Mouse (Mus musculus): ENCODE measurements around the gene Pkig. TPM values are rescaled to one million over a fixed set of nuclear protein-coding genes. Genes with fewer than 3 reads are reported as not detected.

The Pkig gene
- polyA plus RNA-seq, 1 experiment from 2014 or later = 174 TPM

DNA sequence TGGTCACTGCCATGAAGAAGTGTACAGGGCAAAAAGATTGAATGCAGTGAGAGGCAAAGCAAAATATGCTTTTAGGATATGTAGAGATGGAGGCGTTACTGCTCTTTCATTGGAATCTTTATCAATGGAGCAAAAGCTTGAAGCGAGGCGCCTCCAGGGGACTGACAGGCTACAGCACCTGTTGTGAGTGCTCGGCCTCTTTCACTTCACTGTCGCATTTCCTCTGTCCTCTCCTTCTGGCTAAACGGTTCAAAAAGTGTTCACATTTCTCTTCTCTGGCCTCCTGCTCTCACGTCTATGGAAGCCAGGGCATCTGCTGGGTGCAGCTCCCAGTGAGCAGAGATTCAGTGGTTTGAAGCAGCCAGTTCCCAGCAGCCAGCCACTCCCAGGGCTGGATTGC is 44.2 kb downstream of the Pkig start:
- WGBS = 77% methylated on average over 7 of the region's 7 CpGs
- ATAC-seq (replicated peaks; ENCODE audit: low FRiP score) = no peak

DNA sequence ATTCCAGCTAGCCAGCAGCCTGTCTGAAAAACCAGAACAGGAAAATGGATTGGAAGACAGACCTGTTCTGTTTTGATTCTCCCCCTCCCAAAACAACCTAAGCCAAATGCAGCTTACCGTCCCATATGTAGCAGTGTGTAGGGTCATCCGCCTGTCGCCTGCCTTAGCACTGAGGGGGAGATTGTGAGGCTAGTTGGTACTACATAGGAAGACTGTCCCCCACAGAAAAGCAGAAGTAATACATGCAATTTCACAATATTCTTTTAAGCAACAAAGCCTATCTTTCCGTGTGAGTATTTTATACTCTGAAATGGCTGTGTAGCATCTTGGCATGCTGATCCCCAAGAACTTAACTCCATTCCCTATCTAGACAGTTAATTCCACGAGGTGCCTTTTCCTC is 44.7 kb downstream of the Pkig start:
- Histone ChIP-seq H3K27ac (0 out of 2 replicates have a peak overlapping the region, but pooled peaks have one; percentile 22), H3K27me3 (no peaks in the 10 kb centered on the region), H3K9me3 (replicated peaks) (no peaks in the 10 kb centered on the region), H3K4me2 (no peak overlapping the region), H3K9ac (no peak overlapping the region), H3K36me3 (peaks cover 13% of the 10 kb centered on the region; the same call in 1 of the 2 replicates), H3K4me1 (peaks cover 26% of the 10 kb centered on the region), H3K4me3 (replicated peaks) (no peak overlapping the region)
- WGBS = 70% methylated on average over 5 of the region's 5 CpGs
- no peak for ATAC-seq (replicated peaks; ENCODE audit: low FRiP score)

More for the DNA sequence above, 44.2 kb downstream of the Pkig start:
- H3K9me3 ChIP-seq (replicated peaks) = no peaks in the 10 kb centered on the region
- 0 out of 2 replicates have a peak overlapping the region, but pooled peaks have one; percentile 22 for H3K27ac ChIP-seq
- no peak overlapping the region for H3K4me3 ChIP-seq (replicated peaks)
- H3K9ac ChIP-seq = no peak overlapping the region
- peaks cover 13% of the 10 kb centered on the region; the same call in 1 of the 2 replicates for H3K36me3 ChIP-seq
- no peaks in the 10 kb centered on the region for H3K27me3 ChIP-seq
- H3K4me2 ChIP-seq = no peak overlapping the region
- peaks cover 30% of the 10 kb centered on the region for H3K4me1 ChIP-seq

GRCm38 (mm10) chr2:163703599-163704260 is 45.5 kb downstream of the Pkig start:
- 86% methylated on average over 5 of the region's 5 CpGs for WGBS
- H3K4me3 ChIP-seq (replicated peaks) = no peak overlapping the region
- H3K27ac ChIP-seq = no peak overlapping the region
- ATAC-seq (replicated peaks; ENCODE audit: low FRiP score) = no peak
- no peak overlapping the region for H3K9ac ChIP-seq
- H3K36me3 ChIP-seq = peaks cover 13% of the 10 kb centered on the region; the same call in 1 of the 2 replicates
- peaks cover 17% of the 10 kb centered on the region for H3K4me1 ChIP-seq
- no peak overlapping the region for H3K4me2 ChIP-seq
- no peaks in the 10 kb centered on the region for H3K27me3 ChIP-seq
- H3K9me3 ChIP-seq (replicated peaks) = no peaks in the 10 kb centered on the region

DNA sequence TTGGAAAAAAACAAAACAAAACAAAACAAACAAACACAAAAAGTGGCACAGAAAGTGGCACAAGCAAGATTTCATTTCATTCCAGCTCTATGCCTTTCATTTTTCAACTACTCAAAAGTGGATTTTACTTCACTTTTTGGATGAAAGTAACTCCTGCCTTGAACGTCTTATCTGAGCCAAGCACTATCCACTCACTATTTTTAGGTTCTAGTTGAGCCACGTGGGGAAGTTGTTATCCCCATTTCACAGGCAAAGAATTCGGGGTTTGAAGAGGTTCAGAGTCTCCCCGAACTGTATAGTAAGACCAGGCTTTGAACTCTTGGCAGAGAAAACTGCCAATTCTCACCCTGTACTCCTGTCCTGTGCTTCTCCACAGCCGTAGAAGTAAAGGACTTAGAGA is 50.1 kb downstream of the Pkig start:
- Histone ChIP-seq H3K27me3 (no peaks in the 10 kb centered on the region), H3K4me1 (peaks cover 27% of the 10 kb centered on the region), H3K4me3 (replicated peaks) (no peak overlapping the region), H3K27ac (no peak overlapping the region), H3K4me2 (no peak overlapping the region), H3K9ac (no peak overlapping the region), H3K9me3 (replicated peaks) (no peaks in the 10 kb centered on the region), H3K36me3 (peaks cover 13% of the 10 kb centered on the region; the same call in 1 of the 2 replicates)
- no peak for ATAC-seq (replicated peaks; ENCODE audit: low FRiP score)
- WGBS = 85% methylated on average over 5 of the region's 5 CpGs

DNA sequence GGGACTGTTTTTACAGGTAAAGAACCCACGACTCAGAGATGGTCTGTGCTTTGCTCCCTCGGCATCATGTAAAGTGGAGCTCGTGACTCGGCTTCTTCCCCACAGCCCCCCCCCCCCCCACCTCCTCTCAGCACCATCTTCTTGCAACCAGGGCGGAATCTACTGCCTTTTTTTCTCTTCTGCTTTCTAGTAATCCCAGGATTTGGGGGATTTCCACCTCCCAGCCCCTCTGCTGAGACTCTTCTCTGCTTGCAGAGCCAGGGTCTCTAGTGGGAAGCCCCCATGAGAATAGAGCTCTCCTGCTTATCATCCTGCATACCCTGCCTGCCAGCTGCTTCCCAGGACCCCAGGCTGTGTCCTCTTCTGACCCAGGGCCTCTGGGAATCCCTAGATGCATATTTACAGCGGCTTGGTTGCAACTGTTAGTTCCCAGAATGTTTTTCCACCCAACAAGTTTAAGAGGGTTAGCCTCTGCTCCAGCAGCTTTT is 50.6 kb downstream of the Pkig start:
- H3K4me3 ChIP-seq (replicated peaks) = no peak overlapping the region
- H3K27me3 ChIP-seq = no peaks in the 10 kb centered on the region
- H3K27ac ChIP-seq = no peak overlapping the region
- no peak overlapping the region for H3K4me2 ChIP-seq
- H3K9me3 ChIP-seq (replicated peaks) = no peaks in the 10 kb centered on the region
- peaks cover 13% of the 10 kb centered on the region; the same call in 1 of the 2 replicates for H3K36me3 ChIP-seq
- no peak for ATAC-seq (replicated peaks; ENCODE audit: low FRiP score)
- peaks cover 29% of the 10 kb centered on the region for H3K4me1 ChIP-seq
- 79% methylated on average over 6 of the region's 6 CpGs for WGBS
- H3K9ac ChIP-seq = no peak overlapping the region

DNA sequence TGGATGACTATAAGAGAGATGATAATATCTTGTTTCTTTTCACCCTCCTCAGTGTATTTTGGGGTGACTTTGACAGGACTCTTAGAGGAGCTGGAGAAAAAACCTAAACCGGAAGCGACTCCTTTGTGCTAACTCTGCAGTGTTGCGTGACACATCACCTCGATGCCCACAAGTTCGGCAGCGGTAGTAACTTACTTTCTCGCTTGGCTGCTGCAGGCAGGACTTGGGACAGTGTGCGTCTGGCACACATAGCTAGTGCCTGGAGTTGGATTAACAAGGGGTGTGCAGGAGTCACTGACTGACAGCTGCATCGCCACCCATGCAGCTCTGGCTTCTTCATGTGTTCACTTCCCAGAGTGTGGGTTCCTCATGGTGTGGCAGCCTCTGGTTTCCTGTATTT is 51.8 kb downstream of the Pkig start:
- Histone ChIP-seq H3K9me3 (replicated peaks) (no peaks in the 10 kb centered on the region), H3K9ac (no peak overlapping the region), H3K4me3 (replicated peaks) (no peak overlapping the region), H3K36me3 (peaks cover 4% of the 10 kb centered on the region; the same call in 1 of the 2 replicates), H3K4me1 (peaks cover 29% of the 10 kb centered on the region), H3K4me2 (no peak overlapping the region), H3K27me3 (no peaks in the 10 kb centered on the region), H3K27ac (no peak overlapping the region)
- WGBS = 88% methylated on average over 9 of the region's 9 CpGs
- no peak for ATAC-seq (replicated peaks; ENCODE audit: low FRiP score)

- no peak for ATAC-seq (replicated peaks; ENCODE audit: low FRiP score)
- Histone ChIP-seq H3K36me3 (no peaks in the 10 kb centered on the region), H3K9ac (no peak overlapping the region), H3K27me3 (no peaks in the 10 kb centered on the region), H3K4me2 (no peak overlapping the region), H3K4me1 (peaks cover 29% of the 10 kb centered on the region), H3K27ac (0 out of 2 replicates have a peak overlapping the region, but pooled peaks have one; percentile 32), H3K9me3 (replicated peaks) (no peaks in the 10 kb centered on the region), H3K4me3 (replicated peaks) (no peak overlapping the region)
- WGBS = 68% methylated on average over 5 of the region's 5 CpGs
Measured at GRCm38 (mm10) chr2:163710606-163711159, 52.5 kb downstream of the Pkig start.

GRCm38 (mm10) chr2:163711368-163711868 is 53.2 kb downstream of the Pkig start:
- no peaks in the 10 kb centered on the region for H3K36me3 ChIP-seq
- H3K4me3 ChIP-seq (replicated peaks) = no peak overlapping the region
- H3K27me3 ChIP-seq = no peaks in the 10 kb centered on the region
- 0 out of 2 replicates have a peak overlapping the region, but pooled peaks have one; percentile 32 for H3K27ac ChIP-seq
- no peak for ATAC-seq (replicated peaks; ENCODE audit: low FRiP score)
- H3K9me3 ChIP-seq (replicated peaks) = no peaks in the 10 kb centered on the region
- no peak overlapping the region for H3K4me2 ChIP-seq
- no peak overlapping the region for H3K9ac ChIP-seq
- 74% methylated on average over 8 of the region's 8 CpGs for WGBS
- peaks cover 36% of the 10 kb centered on the region for H3K4me1 ChIP-seq

- no peak for ATAC-seq (replicated peaks; ENCODE audit: low FRiP score)
- H3K27me3 ChIP-seq = no peaks in the 10 kb centered on the region
- no peaks in the 10 kb centered on the region for H3K9me3 ChIP-seq (replicated peaks)
- WGBS = 66% methylated on average over 7 of the region's 7 CpGs
- no peak overlapping the region for H3K4me3 ChIP-seq (replicated peaks)
- no peak overlapping the region for H3K9ac ChIP-seq
- H3K4me1 ChIP-seq = peaks cover 44% of the 10 kb centered on the region
- no peak overlapping the region for H3K27ac ChIP-seq
- no peak overlapping the region for H3K4me2 ChIP-seq
- H3K36me3 ChIP-seq = no peaks in the 10 kb centered on the region
Measured at GRCm38 (mm10) chr2:163712473-163712872, 54.3 kb downstream of the Pkig start.

- peaks cover 44% of the 10 kb centered on the region for H3K4me1 ChIP-seq
- no peak overlapping the region; the same call in 1 of the 2 replicates for H3K27ac ChIP-seq
- no peaks in the 10 kb centered on the region for H3K9me3 ChIP-seq (replicated peaks)
- no peak overlapping the region for H3K4me3 ChIP-seq (replicated peaks)
- no peaks in the 10 kb centered on the region for H3K27me3 ChIP-seq
- H3K9ac ChIP-seq = no peak overlapping the region
- ATAC-seq (replicated peaks; ENCODE audit: low FRiP score) = no peak
- no peak overlapping the region for H3K4me2 ChIP-seq
- 76% methylated on average over 6 of the region's 6 CpGs for WGBS
- H3K36me3 ChIP-seq = no peaks in the 10 kb centered on the region
Measured at GRCm38 (mm10) chr2:163712874-163713273, 54.7 kb downstream of the Pkig start.

- Histone ChIP-seq H3K4me2 (no peak overlapping the region), H3K9ac (no peak overlapping the region), H3K4me1 (peaks cover 44% of the 10 kb centered on the region), H3K27ac (no peak overlapping the region), H3K36me3 (no peaks in the 10 kb centered on the region), H3K9me3 (replicated peaks) (no peaks in the 10 kb centered on the region), H3K4me3 (replicated peaks) (no peak overlapping the region), H3K27me3 (no peaks in the 10 kb centered on the region)
- ATAC-seq (replicated peaks; ENCODE audit: low FRiP score) = no peak
- WGBS = 67% methylated on average over 3 of the region's 3 CpGs
Measured at GRCm38 (mm10) chr2:163713340-163713739, 55.2 kb downstream of the Pkig start.

DNA sequence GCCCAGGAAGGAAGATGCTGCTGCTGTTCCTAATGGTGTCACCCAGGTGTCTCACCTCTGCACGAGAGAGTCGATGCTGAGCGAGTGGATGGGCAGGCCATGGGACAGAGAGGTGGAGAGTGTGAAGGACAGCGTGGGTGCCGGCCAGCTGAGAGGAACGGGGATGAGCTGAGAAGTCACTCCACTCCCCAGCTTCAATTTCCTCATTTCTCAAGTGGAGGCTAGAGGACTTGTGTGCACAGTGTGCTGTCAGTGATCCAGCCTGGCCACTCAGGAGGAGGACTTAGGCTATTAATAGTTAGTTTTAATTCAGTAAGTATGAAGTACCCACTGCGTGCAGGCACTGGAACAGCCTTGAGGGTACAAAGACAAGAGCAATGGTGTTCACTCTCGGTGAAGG is 58.3 kb downstream of the Pkig start:
- H3K27me3 ChIP-seq = no peaks in the 10 kb centered on the region
- H3K4me2 ChIP-seq = no peak overlapping the region
- peaks cover 39% of the 10 kb centered on the region for H3K4me1 ChIP-seq
- H3K9me3 ChIP-seq (replicated peaks) = no peaks in the 10 kb centered on the region
- H3K27ac ChIP-seq = peak overlapping the region; percentile 61
- ATAC-seq (replicated peaks; ENCODE audit: low FRiP score) = no peak
- H3K9ac ChIP-seq = no peak overlapping the region
- H3K36me3 ChIP-seq = peaks cover 6% of the 10 kb centered on the region; the same call in 1 of the 2 replicates
- H3K4me3 ChIP-seq (replicated peaks) = no peak overlapping the region
- 36% methylated on average over 8 of the region's 8 CpGs for WGBS

Data from kidney, embryonic 15.5 days (tissue).